Mouse (Mus musculus) stomach, embryonic 16.5 days (tissue): ENCODE measurements around the gene Adam17. TPM values are rescaled to one million over a fixed set of nuclear protein-coding genes. Genes with fewer than 3 reads are reported as not detected.

Source experiments
- ATAC-seq: fragments of 200-750 bp; cut with Nextera tagmentation; 2 replicates; pipeline ENCODE4 v1.8.0; 2017; ENCODE audit warnings: moderate number of reproducible peaks, moderate TSS enrichment; ENCODE audit not compliant: insufficient read depth, low FRiP score
- H3K27ac ChIP-seq: fragments of 300-500 bp; sonication (generic); 2 replicates; pipeline ENCODE4 v1.5.1; 2014; ENCODE audit warnings: low read length
- H3K27me3 ChIP-seq: fragments of 300-500 bp; sonication (generic); 2 replicates; pipeline ENCODE4 v1.6.1; 2014; ENCODE audit warnings: low read length, control low read depth, mixed read lengths; ENCODE audit not compliant: control insufficient read depth, insufficient read depth
- H3K36me3 ChIP-seq: fragments of 300-500 bp; sonication (generic); 2 replicates; pipeline ENCODE4 v1.6.1; 2014; ENCODE audit warnings: low read length; ENCODE audit not compliant: control insufficient read depth, insufficient read depth
- H3K4me1 ChIP-seq: fragments of 300-500 bp; sonication (generic); 2 replicates; pipeline ENCODE4 v1.6.1; 2014; ENCODE audit warnings: low read length, control low read depth, mixed read lengths; ENCODE audit not compliant: control insufficient read depth, insufficient read depth
- H3K4me2 ChIP-seq: fragments of 300-500 bp; sonication (generic); 2 replicates; pipeline ENCODE4 v1.6.1; 2014; ENCODE audit warnings: low read depth, low read length, mixed read lengths
- H3K4me3 ChIP-seq: fragments of 300-500 bp; sonication (generic); replicated peaks from 2 replicates; pipeline ENCODE4 v1.5.1; 2014; ENCODE audit warnings: mild to moderate bottlenecking, low read length
- H3K9ac ChIP-seq: fragments of 300-500 bp; sonication (generic); 2 replicates; pipeline ENCODE4 v1.6.1; 2014; ENCODE audit warnings: low read length
- H3K9me3 ChIP-seq: fragments of 300-500 bp; sonication (generic); replicated peaks from 2 replicates; pipeline ENCODE4 v1.6.1; 2016; ENCODE audit warnings: low read length, control low read depth; ENCODE audit not compliant: control insufficient read depth
- WGBS: fragments of 180-500 bp; shearing (Covaris S2); extraction: QIAGEN DNeasy Blood & Tissue Kit; methylation state at CpG from one replicate; pipeline ENCODE4 v1.1.7; 2014; 5-methylcytosine and 5-hydroxymethylcytosine counted together
- polyA plus RNA-seq: library from polyadenylated mRNA; unstranded; fragments of >200 nt; fragmentation: Nextera tagmentation; extraction: Ambion mirVana; gene quantifications from 2 replicates; pipeline ENCODE4 v1.2.1, GENCODE M21; 2015

Adam17 gene
- polyA plus RNA-seq, 1 experiment from 2014 or later, result 39.6 TPM

- Histone ChIP-seq H3K4me1 (peaks cover 16% of the 10 kb centered on the region), H3K36me3 (no peaks in the 10 kb centered on the region), H3K4me2 (peak overlapping the region; percentile 89), H3K9ac (peak overlapping the region; percentile 91), H3K4me3 (peak overlapping the region; percentile 97), H3K27me3 (no peaks in the 10 kb centered on the region), H3K9me3 (no peaks in the 10 kb centered on the region), H3K27ac (peak overlapping the region; percentile 67)
- WGBS, result under 1% methylated on average over 47 of the region's 47 CpGs
- peak; percentile 80 for ATAC-seq
Observed at GRCm38 (mm10) chr12:21285508-21286242, 87.8 kb downstream of the Adam17 start.

GRCm38 (mm10) chr12:21284761-21285441 lies 88.5 kb downstream of the Adam17 start, which contains the start of gene Cpsf3:
Cpsf3 (plus strand) TSS chr12:21285391.
- H3K4me1 ChIP-seq, result peaks cover 16% of the 10 kb centered on the region
- no peaks in the 10 kb centered on the region for H3K36me3 ChIP-seq
- H3K4me2 ChIP-seq, result peak within 1 kb of the TSS; percentile 89
- H3K9me3 ChIP-seq, result no peaks in the 10 kb centered on the region
- no peak for ATAC-seq
- peak within 1 kb of the TSS; percentile 97 for H3K9ac ChIP-seq
- peak within 1 kb of the TSS; percentile 95 for H3K27ac ChIP-seq
- H3K4me3 ChIP-seq, result peak within 1 kb of the TSS; percentile 97
- H3K27me3 ChIP-seq, result no peaks in the 10 kb centered on the region
- 48% methylated on average over 11 of the region's 11 CpGs for WGBS

- Histone ChIP-seq H3K27me3 (no peaks in the 10 kb centered on the region), H3K9ac (no peak overlapping the region), H3K27ac (no peak overlapping the region), H3K4me2 (no peak overlapping the region), H3K4me3 (no peak overlapping the region), H3K9me3 (no peaks in the 10 kb centered on the region), H3K36me3 (peaks cover 2% of the 10 kb centered on the region; the same call in 1 of the 2 replicates), H3K4me1 (no peaks in the 10 kb centered on the region)
- WGBS, result 84% methylated on average over 1 of the region's 1 CpGs
- ATAC-seq, result no peak
Observed at GRCm38 (mm10) chr12:21277352-21277864, 96.0 kb downstream of the Adam17 start.

GRCm38 (mm10) chr12:21274446-21274845 lies 99.0 kb downstream of the Adam17 start:
- Histone ChIP-seq H3K36me3 (peaks cover 18% of the 10 kb centered on the region), H3K4me2 (no peak overlapping the region), H3K27me3 (no peaks in the 10 kb centered on the region), H3K4me1 (no peaks in the 10 kb centered on the region), H3K4me3 (no peak overlapping the region), H3K9me3 (no peaks in the 10 kb centered on the region), H3K9ac (no peak overlapping the region), H3K27ac (no peak overlapping the region)
- ATAC-seq, result no peak
- WGBS, result 80% methylated on average over 7 of the region's 7 CpGs

Other genes with a start within 250 kb of the Adam17 start
- gene Cpsf3, start 88.2 kb downstream of the Adam17 start, polyA plus RNA-seq, result 98.1 and 99.5 TPM in 2 replicates
- 43.9 and 45.2 TPM in 2 replicates for gene Itgb1bp1, start 87.3 kb downstream of the Adam17 start, polyA plus RNA-seq
- gene Iah1, start 57.2 kb downstream of the Adam17 start, polyA plus RNA-seq, result 46.6 and 55.7 TPM in 2 replicates
- 576 and 606 TPM in 2 replicates for gene Ywhaq, start 44.0 kb upstream of the Adam17 start, polyA plus RNA-seq